10 mouse cellular contexts compared by ENCODE assay signal in genomic region chr17:64548536-64548935, GRCm38 (mm10). TPM values are rescaled to one million over a fixed set of nuclear protein-coding genes. Genes with fewer than 3 reads are reported as not detected.
A peak's percentile ranks its signal among the peaks of the same experiment; 100 is the strongest.
DNase-seq lines count a peak whose midpoint lies in the region; ATAC-seq lines count a peak whose summit lies in the region.
"Had no signal": no experiment of that assay in that cellular context is flagged by ENCODE, and none has a peak within 500 bp of the region (broad histone marks: within the 10 kb centered on the region; RNA-seq: fewer than 3 reads in every experiment).

No protein-coding gene starts in this region.

- no peaks in the 10 kb centered on the region for H3K9me3 ChIP-seq in limb, embryonic 13.5 days
- H3K9me3 ChIP-seq in limb, embryonic 10.5 days (replicated peaks) = no peaks in the 10 kb centered on the region
- no peaks in the 10 kb centered on the region for H3K9me3 ChIP-seq in hindbrain, embryonic 12.5 days (replicated peaks)
- no peaks in the 10 kb centered on the region for H3K9me3 ChIP-seq in midbrain, embryonic 15.5 days

- H3K36me3 ChIP-seq in limb, embryonic 13.5 days = no peaks in the 10 kb centered on the region
- H3K36me3 ChIP-seq in limb, embryonic 10.5 days = no peaks in the 10 kb centered on the region
- no peaks in the 10 kb centered on the region for H3K36me3 ChIP-seq in hindbrain, embryonic 12.5 days
- no peaks in the 10 kb centered on the region for H3K36me3 ChIP-seq in midbrain, embryonic 15.5 days (replicated peaks)

- no peaks in the 10 kb centered on the region; the same call in 1 of the 2 replicates for H3K4me1 ChIP-seq in limb, embryonic 13.5 days
- no peaks in the 10 kb centered on the region for H3K4me1 ChIP-seq in limb, embryonic 10.5 days
- H3K4me1 ChIP-seq in hindbrain, embryonic 12.5 days = no peaks in the 10 kb centered on the region
- no peaks in the 10 kb centered on the region for H3K4me1 ChIP-seq in midbrain, embryonic 15.5 days

- H3K9ac ChIP-seq in limb, embryonic 13.5 days = no peak overlapping the region
- H3K9ac ChIP-seq in hindbrain, embryonic 12.5 days = no peak overlapping the region
- no peak overlapping the region for H3K9ac ChIP-seq in midbrain, embryonic 15.5 days

- H3K4me2 ChIP-seq in limb, embryonic 13.5 days (replicated peaks) = no peak overlapping the region
- H3K4me2 ChIP-seq in hindbrain, embryonic 12.5 days (replicated peaks) = no peak overlapping the region
- H3K4me2 ChIP-seq in midbrain, embryonic 15.5 days = no peak overlapping the region

- 47% methylated on average over 7 of the region's 7 CpGs for WGBS in limb, embryonic 13.5 days
- WGBS in limb, embryonic 10.5 days = 56% methylated on average over 7 of the region's 7 CpGs
- WGBS in hindbrain, embryonic 12.5 days = 44% methylated on average over 7 of the region's 7 CpGs
- 38% methylated on average over 7 of the region's 7 CpGs for WGBS in midbrain, embryonic 15.5 days

- H3K27ac ChIP-seq in limb, embryonic 13.5 days = no peak overlapping the region
- H3K27ac ChIP-seq in limb, embryonic 10.5 days = no peak overlapping the region
- H3K27ac ChIP-seq in hindbrain, embryonic 12.5 days = no peak overlapping the region
- no peak overlapping the region for H3K27ac ChIP-seq in midbrain, embryonic 15.5 days
- H3K27ac ChIP-seq: kidney, postnatal 0 days had no signal

- peak; percentile 6 for DNase-seq in cerebellum, adult 9-11 months
- no peak for DNase-seq in cerebellum, adult 11-12 months
- no peak for DNase-seq in limb, embryonic 10.5 days (ENCODE audit: low spot score)
- no peak for DNase-seq in frontal cortex, postnatal 36 days (ENCODE audit: low spot score in 2 of 2)
- no peak for DNase-seq in adrenal gland, adult 2 months
- DNase-seq: lung, adult 18-20 months had no signal

- H3K4me3 ChIP-seq in limb, embryonic 13.5 days = no peak overlapping the region
- no peak overlapping the region for H3K4me3 ChIP-seq in limb, embryonic 10.5 days
- H3K4me3 ChIP-seq in hindbrain, embryonic 12.5 days = no peak overlapping the region
- no peak overlapping the region for H3K4me3 ChIP-seq in midbrain, embryonic 15.5 days

- peak; percentile 66; the same call in 1 of the 2 replicates for ATAC-seq in limb, embryonic 13.5 days (ENCODE audit: low FRiP score, low read depth)
- 0 out of 2 replicates have a peak, but pooled peaks have one; percentile 52 for ATAC-seq in hindbrain, embryonic 12.5 days (ENCODE audit: low FRiP score)
- peak; percentile 65 for ATAC-seq in midbrain, embryonic 15.5 days (replicated peaks)

- no peaks in the 10 kb centered on the region for H3K27me3 ChIP-seq in limb, embryonic 13.5 days
- no peaks in the 10 kb centered on the region for H3K27me3 ChIP-seq in limb, embryonic 10.5 days (ENCODE audit: low read depth, poor library complexity, severe bottlenecking)
- H3K27me3 ChIP-seq in hindbrain, embryonic 12.5 days = no peaks in the 10 kb centered on the region
- no peaks in the 10 kb centered on the region for H3K27me3 ChIP-seq in midbrain, embryonic 15.5 days (replicated peaks)

RNA-seq across cellular contexts. Expression of gene Man2a1, which starts 52.0 kb away (rescaled TPM):
- 10.5 and 10.7 TPM in 2 replicates for polyA plus RNA-seq in limb, embryonic 13.5 days (2015; fragmentation: Nextera tagmentation; extraction: Ambion mirVana)
- 5.1 and 5.7 TPM in 2 replicates for polyA plus RNA-seq in limb, embryonic 10.5 days (2016; fragmentation: Nextera tagmentation; extraction: Ambion mirVana)
- polyA plus RNA-seq in hindbrain, embryonic 12.5 days (2016; fragmentation: Nextera tagmentation; extraction: Ambion mirVana) = 6.5 and 7.9 TPM in 2 replicates
- 6.0 and 6.1 TPM in 2 replicates for polyA plus RNA-seq in midbrain, embryonic 15.5 days (2015; fragmentation: Nextera tagmentation; extraction: Ambion mirVana)
- total RNA-seq in adrenal gland, adult 2 months (2021) = 100 to 1,000 TPM; 120 to 175 TPM
- 18.0 and 22.0 TPM in 2 replicates for polyA plus RNA-seq in adrenal gland, adult 2 months (2012; rRNA removed)
